Mouse (Mus musculus): ENCODE results near the gene Mettl13.

DNA sequence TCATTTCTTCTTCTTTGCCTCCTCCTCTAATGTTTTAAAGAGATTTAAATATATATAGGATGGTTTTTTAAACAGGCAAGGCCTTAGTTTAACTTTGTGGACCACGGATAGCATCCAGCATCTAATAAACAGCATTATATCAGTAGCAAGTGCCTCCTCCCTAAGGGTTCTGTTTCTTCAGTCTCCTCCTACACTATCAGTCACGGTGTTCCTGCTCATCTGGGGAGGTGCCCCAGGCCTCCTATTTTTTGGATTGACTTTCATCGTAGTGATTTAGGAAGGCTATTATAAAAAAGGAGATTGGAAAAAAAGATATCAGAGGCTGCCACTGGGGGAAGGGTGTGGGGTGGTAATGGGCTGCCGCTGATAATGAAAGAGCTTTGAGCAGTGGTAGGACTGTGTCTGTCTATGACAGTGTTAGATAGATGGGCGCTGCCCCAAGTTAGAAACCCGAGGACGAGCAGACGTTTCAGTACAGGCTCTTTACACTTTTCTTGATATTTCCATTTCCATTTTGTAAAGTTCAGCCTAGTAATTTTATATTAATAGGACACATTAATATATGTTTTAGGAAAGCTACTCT lies 42.2 kb upstream of the Mettl13 start:
- TF ChIP-seq CTCF (IDR thresholded peaks at IDR 0.05; ENCODE audit: borderline replicate concordance, insufficient read depth, low read length), result no peak
- TF ChIP-seq POLR2A (IDR thresholded peaks at IDR 0.05; ENCODE audit: low read depth, low read length), result no peak

Data from embryonic fibroblast, embryonic 13.5 days (primary cell).